Mouse (Mus musculus) myocyte (in vitro differentiated cells): Measurements from ENCODE around the gene Slc6a17.

ENCODE experiments used
- MAX ChIP-seq: IDR thresholded peaks from one replicate; pipeline ENCODE4 v1.6.1; 2011; ENCODE audit warnings: low read depth, mild to moderate bottlenecking, control low read depth
- POLR2A ChIP-seq: IDR thresholded peaks from one replicate; pipeline ENCODE4 v1.6.1; 2011; ENCODE audit warnings: low read depth, mild to moderate bottlenecking, control low read depth, moderate library complexity; ENCODE audit not compliant: insufficient read length
- POLR2AphosphoS2 ChIP-seq: IDR thresholded peaks from one replicate; pipeline ENCODE4 v1.6.1; 2011; ENCODE audit warnings: low read depth, control low read depth; ENCODE audit not compliant: insufficient read length
- REST ChIP-seq: IDR thresholded peaks from one replicate; pipeline ENCODE4 v1.6.1; 2011; ENCODE audit warnings: mild to moderate bottlenecking, control low read depth, moderate library complexity; ENCODE audit not compliant: insufficient read depth, insufficient read length
- SRF ChIP-seq: IDR thresholded peaks from one replicate; pipeline ENCODE4 v1.6.1; 2011; ENCODE audit warnings: low read depth; ENCODE audit not compliant: control insufficient read depth, insufficient read length
- TCF12 ChIP-seq: IDR thresholded peaks from one replicate; pipeline ENCODE4 v1.6.1; 2011; ENCODE audit warnings: mild to moderate bottlenecking, control low read depth; ENCODE audit not compliant: poor library complexity, insufficient read depth, severe bottlenecking
- USF1 ChIP-seq: IDR thresholded peaks from one replicate; pipeline ENCODE4 v1.6.1; 2011; ENCODE audit warnings: low read depth, mild to moderate bottlenecking, control low read depth, moderate library complexity

DNA sequence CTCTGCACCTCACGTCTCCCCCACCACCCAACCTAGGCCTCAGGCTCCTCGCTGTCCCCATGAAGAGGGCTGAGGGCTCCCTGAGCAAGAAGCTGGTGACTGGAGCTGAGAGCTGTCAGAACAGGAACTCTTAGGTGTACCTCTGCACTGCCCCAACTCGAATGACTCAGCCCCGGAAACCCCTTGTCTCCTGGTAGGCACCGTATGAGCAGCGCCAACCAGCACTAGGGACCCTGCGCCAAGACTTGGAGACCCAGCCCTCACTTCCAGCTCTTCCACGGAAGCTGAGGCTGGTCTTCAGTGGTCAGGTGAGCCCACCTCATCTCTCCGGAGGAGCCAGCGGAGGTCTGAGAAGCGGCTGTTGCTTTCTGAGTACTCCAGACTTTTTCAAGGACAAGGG is 49.7 kb downstream of the Slc6a17 start:
- TF ChIP-seq USF1 (no peak), POLR2A (no peak), TCF12 (no peak), POLR2AphosphoS2 (no peak), SRF (no peak), REST (no peak), MAX (no peak)
